Mouse (Mus musculus): ENCODE data around the gene Zc3h7a. TPM values are rescaled to one million over a fixed set of nuclear protein-coding genes. Genes with fewer than 3 reads are reported as not detected.
"Not testable (repeated sequence)": the region's sequence is repeated elsewhere in the genome, so short reads cannot be mapped to it uniquely, and the experiment has no call there.

Gene Zc3h7a
- polyA plus RNA-seq, 1 experiment from 2014 or later = 88.5 TPM

DNA sequence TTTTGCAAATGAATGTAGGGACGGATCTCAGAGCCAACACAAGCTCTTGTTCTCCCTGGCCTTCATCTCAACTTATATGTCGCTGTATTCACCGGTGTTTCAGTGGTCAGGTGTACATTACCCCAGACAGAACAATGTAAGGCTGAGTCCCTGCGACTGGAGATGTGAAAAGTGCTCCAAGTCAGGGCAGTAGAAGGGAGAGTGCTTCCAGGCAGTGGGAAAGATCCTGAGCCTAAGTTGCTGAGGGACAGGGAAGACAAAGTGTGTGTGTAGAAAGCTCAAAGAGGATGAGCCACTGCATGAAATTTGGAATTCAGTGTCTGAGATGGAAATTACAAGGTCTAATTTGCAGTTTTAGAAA is 671 bp upstream of the Zc3h7a start:
- no peaks in the 10 kb centered on the region for H3K36me3 ChIP-seq (replicated peaks)
- 0 out of 2 replicates have a peak, but pooled peaks cover 2% of the 10 kb centered on the region for H3K9me3 ChIP-seq
- peak overlapping the region; percentile 92 for H3K4me3 ChIP-seq
- no peak for DNase-seq (ENCODE audit: low spot score)
- H3K4me1 ChIP-seq = peaks cover 25% of the 10 kb centered on the region
- peak overlapping the region; percentile 90 for H3K27ac ChIP-seq (replicated peaks)
- peaks cover 10% of the 10 kb centered on the region; the same call in 1 of the 2 replicates for H3K27me3 ChIP-seq (replicated peaks; ENCODE audit: low read depth, poor library complexity, severe bottlenecking)
- 6% methylated on average over 4 of the region's 4 CpGs for WGBS

DNA sequence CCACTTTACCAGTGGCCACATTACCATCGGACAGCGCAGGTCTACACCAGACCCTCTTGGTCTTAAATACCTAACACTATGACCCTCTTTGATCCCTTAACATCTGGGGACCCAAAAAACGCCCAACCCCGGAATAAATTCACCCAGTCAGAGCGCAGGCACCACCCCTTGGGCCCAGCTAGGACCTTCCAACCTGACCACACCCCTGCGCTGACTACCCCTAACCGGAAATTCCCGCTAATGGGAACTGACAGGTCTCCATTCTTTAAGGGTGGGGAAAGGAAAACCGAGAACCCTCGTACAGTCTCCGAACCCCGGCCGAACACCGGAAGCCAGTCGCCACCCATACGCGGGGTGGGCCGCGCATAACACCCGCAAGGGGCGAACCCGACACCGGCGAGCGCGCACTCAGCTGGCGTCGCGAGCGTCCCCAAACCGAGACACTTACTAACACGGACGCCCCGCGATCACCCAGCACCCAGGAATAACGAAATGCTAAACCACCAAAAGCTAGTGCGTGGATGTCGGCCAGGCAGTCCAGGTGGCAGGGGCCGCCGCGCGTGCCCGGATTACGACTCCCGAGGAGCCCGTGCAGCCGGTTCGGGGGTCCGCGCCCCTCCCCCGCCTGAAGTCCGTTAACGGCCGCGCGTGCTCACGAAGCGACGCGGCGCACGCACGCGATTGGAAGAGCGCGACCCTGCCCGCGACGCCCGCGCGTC is 545 bp downstream of the Zc3h7a start:
- 0 out of 2 replicates have a peak, but pooled peaks cover 2% of the 10 kb centered on the region for H3K9me3 ChIP-seq
- DNase-seq (ENCODE audit: low spot score) = peak; percentile 77
- peaks cover 10% of the 10 kb centered on the region; the same call in 1 of the 2 replicates for H3K27me3 ChIP-seq (replicated peaks; ENCODE audit: low read depth, poor library complexity, severe bottlenecking)
- under 1% methylated on average over 72 of the region's 72 CpGs for WGBS
- H3K27ac ChIP-seq (replicated peaks) = peak overlapping the region; percentile 90
- H3K4me1 ChIP-seq = peaks cover 28% of the 10 kb centered on the region
- no peaks in the 10 kb centered on the region for H3K36me3 ChIP-seq (replicated peaks)
- peak overlapping the region; percentile 92 for H3K4me3 ChIP-seq

DNA sequence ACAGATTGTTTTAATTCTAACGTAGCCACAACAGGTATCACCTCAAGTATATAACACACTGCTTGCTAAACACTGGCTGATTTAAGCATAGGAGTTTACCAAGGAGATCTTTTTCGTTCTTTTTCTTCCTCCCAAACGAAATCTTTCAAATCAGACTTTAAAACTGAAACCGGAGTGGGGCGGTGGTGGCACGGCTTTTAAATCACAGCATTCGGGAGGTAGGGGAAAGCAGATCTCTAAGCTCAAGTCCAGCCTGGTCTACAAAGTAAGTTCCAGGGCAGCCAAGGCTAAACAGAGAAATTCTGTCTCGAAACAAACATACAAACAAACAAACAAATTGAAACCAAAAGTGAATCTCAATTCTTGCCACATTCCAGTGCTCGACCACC is 1.1 kb downstream of the Zc3h7a start:
- 0 out of 2 replicates have a peak, but pooled peaks cover 2% of the 10 kb centered on the region for H3K9me3 ChIP-seq
- H3K36me3 ChIP-seq (replicated peaks) = no peaks in the 10 kb centered on the region
- H3K4me3 ChIP-seq = peak overlapping the region; percentile 92
- no peak for DNase-seq (ENCODE audit: low spot score)
- H3K27me3 ChIP-seq (replicated peaks; ENCODE audit: low read depth, poor library complexity, severe bottlenecking) = peaks cover 10% of the 10 kb centered on the region; the same call in 1 of the 2 replicates
- H3K27ac ChIP-seq (replicated peaks) = peak overlapping the region; percentile 90
- WGBS = 16% methylated on average over 9 of the region's 9 CpGs
- peaks cover 28% of the 10 kb centered on the region for H3K4me1 ChIP-seq

DNA sequence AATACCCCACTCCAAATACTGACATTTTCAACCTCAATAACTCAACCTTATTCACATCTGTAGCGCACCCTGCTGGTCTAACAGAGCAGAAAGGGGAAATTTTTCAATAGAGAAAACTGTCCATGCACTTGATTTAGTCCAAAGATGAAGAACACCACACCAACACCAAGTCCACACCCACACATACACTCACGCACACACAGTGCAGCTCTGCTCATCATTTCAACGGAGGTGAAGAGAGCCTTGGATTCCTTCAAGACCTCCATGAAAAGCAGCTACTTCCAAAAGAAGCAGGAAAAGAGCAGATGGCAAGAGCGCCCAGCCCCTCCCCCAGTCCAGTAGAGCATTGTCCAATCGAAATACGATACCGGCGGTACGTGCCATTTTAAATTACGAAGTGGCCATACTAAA is 1.5 kb downstream of the Zc3h7a start:
- peak overlapping the region; percentile 92 for H3K4me3 ChIP-seq
- H3K9me3 ChIP-seq = 0 out of 2 replicates have a peak, but pooled peaks cover 2% of the 10 kb centered on the region
- peaks cover 10% of the 10 kb centered on the region; the same call in 1 of the 2 replicates for H3K27me3 ChIP-seq (replicated peaks; ENCODE audit: low read depth, poor library complexity, severe bottlenecking)
- no peaks in the 10 kb centered on the region for H3K36me3 ChIP-seq (replicated peaks)
- WGBS = 12% methylated on average over 10 of the region's 10 CpGs
- peak; percentile 75 for DNase-seq (ENCODE audit: low spot score)
- H3K4me1 ChIP-seq = peaks cover 28% of the 10 kb centered on the region
- H3K27ac ChIP-seq (replicated peaks) = peak overlapping the region; percentile 90; the same call in 1 of the 2 replicates

DNA sequence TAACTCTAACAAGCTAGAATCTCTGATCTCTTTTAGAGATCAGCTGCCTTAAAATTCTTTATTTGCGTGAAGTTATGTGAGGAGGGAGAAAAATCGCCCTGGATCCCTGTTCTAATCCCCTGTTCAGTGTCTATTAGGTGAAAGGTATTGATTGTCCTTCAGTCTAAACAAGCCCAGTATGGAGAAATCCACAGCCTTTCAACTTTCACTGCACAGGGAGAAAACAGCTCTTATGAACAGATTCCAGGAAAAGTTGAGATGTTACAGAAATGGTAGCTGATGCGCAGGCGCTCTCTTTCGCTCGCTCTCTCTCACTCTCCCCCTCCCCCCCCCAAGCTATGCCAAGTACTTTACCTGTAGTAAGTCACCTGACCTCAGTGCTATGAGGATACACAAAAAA is 4.5 kb downstream of the Zc3h7a start:
- WGBS = 86% methylated on average over 6 of the region's 6 CpGs
- H3K36me3 ChIP-seq (replicated peaks) = no peaks in the 10 kb centered on the region
- no peaks in the 10 kb centered on the region for H3K9me3 ChIP-seq
- H3K4me1 ChIP-seq = peaks cover 22% of the 10 kb centered on the region
- H3K4me3 ChIP-seq = no peak overlapping the region
- no peaks in the 10 kb centered on the region for H3K27me3 ChIP-seq (replicated peaks; ENCODE audit: low read depth, poor library complexity, severe bottlenecking)
- H3K27ac ChIP-seq (replicated peaks) = no peak overlapping the region
- no peak for DNase-seq (ENCODE audit: low spot score)

DNA sequence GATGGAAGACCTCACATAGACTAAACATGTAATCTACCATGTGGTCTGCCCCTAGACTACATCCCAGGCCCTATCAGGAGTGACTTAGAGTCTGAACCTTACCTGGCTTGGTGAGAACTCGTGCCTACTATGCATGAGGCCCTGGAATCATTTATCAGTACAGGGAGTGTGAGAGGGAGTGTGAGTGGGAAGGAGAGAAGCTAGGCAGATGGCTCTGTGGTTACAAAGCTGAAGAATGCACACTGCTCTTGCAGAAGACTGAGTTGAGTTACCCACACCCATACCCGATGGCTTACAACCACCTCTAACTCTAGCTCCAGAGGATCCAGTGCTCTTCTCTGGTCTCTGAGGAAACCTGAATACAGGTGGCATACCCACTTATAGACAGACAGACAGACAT is 9.8 kb downstream of the Zc3h7a start:
- DNase-seq (ENCODE audit: low spot score) = no peak
- H3K4me1 ChIP-seq = no peaks in the 10 kb centered on the region
- 93% methylated on average over 2 of the region's 2 CpGs for WGBS

DNA sequence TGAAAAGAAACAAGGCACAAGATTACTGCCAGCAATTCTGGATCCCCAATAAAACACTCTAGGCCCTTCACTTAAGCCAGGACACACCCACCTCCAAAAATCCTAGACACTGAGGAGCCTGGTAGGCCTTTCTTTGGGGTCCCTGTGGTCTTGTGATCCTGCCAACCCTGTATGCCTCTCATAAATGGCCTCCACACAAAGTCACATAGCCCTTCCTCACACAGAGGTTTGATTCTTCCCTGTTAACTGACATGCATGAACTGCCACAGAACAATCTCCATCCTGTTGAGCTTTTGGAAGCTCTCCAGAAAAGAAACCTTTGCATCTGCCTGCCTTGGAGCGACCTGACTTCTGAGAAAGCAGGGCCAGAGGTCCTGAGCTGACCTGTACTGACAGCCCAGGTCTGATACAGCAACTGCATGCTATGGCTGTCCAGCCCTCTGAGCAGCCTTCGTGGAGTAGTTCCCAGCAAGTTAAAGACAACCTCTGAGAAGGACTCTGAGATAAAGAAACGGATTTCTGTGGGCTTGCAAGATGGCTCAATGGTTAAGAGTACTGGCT is 11.4 kb downstream of the Zc3h7a start:
- Histone ChIP-seq H3K36me3 (replicated peaks) (peaks cover 37% of the 10 kb centered on the region), H3K27ac (replicated peaks) (no peak overlapping the region), H3K27me3 (replicated peaks; ENCODE audit: low read depth, poor library complexity, severe bottlenecking) (no peaks in the 10 kb centered on the region), H3K9me3 (no peaks in the 10 kb centered on the region), H3K4me1 (no peaks in the 10 kb centered on the region), H3K4me3 (no peak overlapping the region)
- 77% methylated on average over 3 of the region's 3 CpGs for WGBS
- DNase-seq (ENCODE audit: low spot score) = no peak

More for the DNA sequence above, 9.8 kb downstream of the Zc3h7a start:
- no peak overlapping the region for H3K4me3 ChIP-seq
- peaks cover 24% of the 10 kb centered on the region for H3K36me3 ChIP-seq (replicated peaks)
- H3K27me3 ChIP-seq (replicated peaks; ENCODE audit: low read depth, poor library complexity, severe bottlenecking) = no peaks in the 10 kb centered on the region
- no peak overlapping the region for H3K27ac ChIP-seq (replicated peaks)
- H3K9me3 ChIP-seq = no peaks in the 10 kb centered on the region

DNA sequence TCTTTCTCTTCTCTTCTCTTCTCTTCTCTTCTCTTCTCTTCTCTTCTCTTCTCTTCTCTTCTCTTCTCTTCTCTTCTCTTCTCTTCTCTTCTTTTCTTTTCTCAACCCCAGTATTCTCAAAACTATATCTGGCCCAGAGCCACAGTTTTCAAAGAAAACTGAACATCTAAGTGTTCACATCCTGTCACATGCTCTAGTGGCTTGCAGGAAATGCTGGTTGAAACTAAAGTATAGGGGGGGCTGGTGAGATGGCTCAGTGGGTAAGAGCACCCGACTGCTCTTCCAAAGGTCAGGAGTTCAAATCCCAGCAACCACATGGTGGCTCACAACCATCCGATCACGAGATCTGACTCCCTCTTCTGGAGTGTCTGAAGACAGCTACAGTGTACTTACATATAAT is 18.5 kb downstream of the Zc3h7a start:
- H3K27me3 ChIP-seq (replicated peaks; ENCODE audit: low read depth, poor library complexity, severe bottlenecking); H3K4me3 ChIP-seq; H3K4me1 ChIP-seq; H3K9me3 ChIP-seq; H3K27ac ChIP-seq (replicated peaks); DNase-seq (ENCODE audit: low spot score): not testable (repeated sequence)
- H3K36me3 ChIP-seq (replicated peaks) = peaks cover 90% of the 10 kb centered on the region
- 76% methylated on average over 2 of the region's 3 CpGs for WGBS

DNA sequence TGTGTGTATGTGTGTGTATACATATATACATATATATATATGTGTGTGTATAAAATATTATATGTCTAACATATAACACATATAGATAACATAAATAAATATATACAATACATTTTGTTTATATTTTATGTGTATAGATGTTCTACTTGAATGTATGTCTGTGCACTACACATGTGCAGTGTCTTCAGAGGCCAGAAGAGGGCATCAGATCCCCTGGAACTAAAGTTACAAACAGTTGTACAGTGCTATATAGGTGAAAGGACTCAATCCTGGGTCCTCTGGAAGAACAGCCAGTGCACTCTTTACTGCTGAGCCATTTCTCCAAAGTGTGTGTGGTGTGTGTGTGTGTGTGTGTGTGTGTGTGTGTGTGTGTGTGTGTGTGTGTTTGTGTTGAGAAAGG is 21.7 kb downstream of the Zc3h7a start:
- Histone ChIP-seq H3K27me3 (replicated peaks; ENCODE audit: low read depth, poor library complexity, severe bottlenecking) (no peaks in the 10 kb centered on the region), H3K4me1 (no peaks in the 10 kb centered on the region), H3K9me3 (peaks cover 3% of the 10 kb centered on the region; the same call in 1 of the 2 replicates), H3K4me3 (no peak overlapping the region), H3K36me3 (replicated peaks) (peaks cover 88% of the 10 kb centered on the region), H3K27ac (replicated peaks) (no peak overlapping the region)
- no peak for DNase-seq (ENCODE audit: low spot score)

DNA sequence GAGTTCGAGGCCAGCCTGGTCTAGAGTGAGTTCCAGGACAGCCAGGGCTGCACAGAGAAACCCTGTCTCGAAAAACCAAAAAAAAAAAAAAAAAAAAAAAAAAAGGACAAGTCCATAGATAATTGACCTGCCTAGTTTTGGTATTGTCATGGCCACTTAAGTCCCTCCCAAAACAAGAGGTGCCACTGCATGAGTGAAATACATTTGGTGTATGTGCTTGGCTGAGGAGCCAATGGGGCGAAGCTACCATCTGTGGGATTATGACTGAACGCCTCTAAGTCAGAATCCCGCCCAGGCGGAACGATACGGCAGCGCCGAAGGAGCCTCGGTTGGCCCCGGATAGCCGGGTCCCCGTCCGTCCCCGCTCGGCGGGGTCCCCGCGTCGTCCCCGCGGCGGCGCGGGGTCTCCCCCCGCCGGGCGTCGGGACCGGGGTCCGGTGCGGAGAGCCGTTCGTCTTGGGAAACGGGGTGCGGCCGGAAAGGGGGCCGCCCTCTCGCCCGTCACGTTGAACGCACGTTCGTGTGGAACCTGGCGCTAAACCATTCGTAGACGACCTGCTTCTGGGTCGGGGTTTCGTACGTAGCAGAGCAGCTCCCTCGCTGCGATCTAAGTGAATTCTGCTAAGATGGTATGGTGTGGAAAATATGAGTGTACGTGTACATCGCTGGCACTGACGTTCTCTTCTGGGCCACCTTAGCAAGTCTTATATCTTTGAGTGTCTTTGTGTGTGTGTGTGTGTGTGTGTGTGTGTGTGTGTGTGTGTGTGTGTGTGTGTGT is 32.3 kb downstream of the Zc3h7a start:
- not testable (repeated sequence) for DNase-seq (ENCODE audit: low spot score); H3K9me3 ChIP-seq; H3K4me3 ChIP-seq; H3K27me3 ChIP-seq (replicated peaks; ENCODE audit: low read depth, poor library complexity, severe bottlenecking); H3K4me1 ChIP-seq; H3K27ac ChIP-seq (replicated peaks)
- 14% methylated on average over 56 of the region's 56 CpGs for WGBS
- peaks cover 85% of the 10 kb centered on the region for H3K36me3 ChIP-seq (replicated peaks)

DNA sequence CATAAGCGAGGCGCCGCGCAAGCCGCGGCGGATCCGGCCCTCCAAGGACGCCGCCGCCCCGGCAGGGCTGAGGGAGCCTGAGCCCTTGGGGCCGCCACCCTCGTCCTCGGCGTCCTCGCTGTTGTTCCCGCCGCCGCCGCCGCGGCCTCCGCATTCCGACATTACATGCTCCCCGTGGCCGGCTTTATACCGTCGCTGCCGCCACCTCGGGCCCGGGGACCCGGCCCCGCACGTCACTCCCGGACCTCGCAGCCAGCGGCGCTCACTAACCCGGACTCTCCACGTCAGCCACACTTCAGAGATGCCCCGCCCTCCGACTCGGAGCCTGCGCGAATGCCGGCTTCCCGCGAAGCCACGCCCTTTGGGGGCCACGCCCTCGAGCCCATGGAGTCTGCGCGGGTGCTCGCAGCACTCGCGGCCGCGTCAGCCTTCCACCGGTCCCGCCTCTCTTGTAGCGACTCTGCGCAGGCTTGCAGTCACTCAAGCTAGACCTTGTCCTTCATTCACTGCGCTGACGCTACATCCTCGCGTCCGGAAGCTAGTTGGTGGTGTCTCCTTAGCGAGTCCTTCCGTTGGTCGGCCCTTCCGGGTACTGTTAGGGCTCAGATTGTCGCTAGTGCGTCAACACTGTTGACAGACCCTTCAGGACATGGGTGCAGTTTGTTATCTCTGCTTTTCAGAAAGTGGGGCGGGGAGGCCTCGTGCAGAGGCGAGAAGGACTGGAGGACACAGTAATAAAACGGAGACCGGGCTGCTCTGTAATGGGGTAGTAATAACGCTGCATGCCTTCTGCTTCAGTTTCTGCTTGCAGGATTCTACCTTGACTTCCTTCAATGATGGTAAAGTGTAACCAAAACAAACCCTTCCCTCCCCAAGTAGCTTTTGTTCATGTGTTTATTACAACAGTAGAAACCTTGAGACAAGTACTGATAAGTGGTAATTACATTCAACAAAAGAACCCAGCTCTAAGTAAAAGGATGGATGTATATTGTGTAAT is 41.5 kb downstream of the Zc3h7a start, which contains the start of gene Txndc11:
Gene Txndc11, minus strand, starts transcription at position 303 of the 997 bp plus-strand sequence.
- Histone ChIP-seq H3K4me1 (peaks cover 27% of the 10 kb centered on the region), H3K4me3 (peak within 1 kb of the TSS; percentile 83), H3K9me3 (no peaks in the 10 kb centered on the region), H3K27ac (replicated peaks) (peak within 1 kb of the TSS; percentile 92), H3K36me3 (replicated peaks) (peaks cover 44% of the 10 kb centered on the region), H3K27me3 (replicated peaks; ENCODE audit: low read depth, poor library complexity, severe bottlenecking) (no peaks in the 10 kb centered on the region)
- DNase-seq (ENCODE audit: low spot score) = peak; percentile 99
- under 1% methylated on average over 80 of the region's 80 CpGs for WGBS

Data from embryonic facial prominence, embryonic 10.5 days (tissue).